Mouse (Mus musculus): ENCODE data around the gene Polm. TPM values are rescaled to one million over a fixed set of nuclear protein-coding genes. Genes with fewer than 3 reads are reported as not detected.

Polm gene
- polyA plus RNA-seq, 1 experiment from 2014 or later = 7.3 TPM

DNA sequence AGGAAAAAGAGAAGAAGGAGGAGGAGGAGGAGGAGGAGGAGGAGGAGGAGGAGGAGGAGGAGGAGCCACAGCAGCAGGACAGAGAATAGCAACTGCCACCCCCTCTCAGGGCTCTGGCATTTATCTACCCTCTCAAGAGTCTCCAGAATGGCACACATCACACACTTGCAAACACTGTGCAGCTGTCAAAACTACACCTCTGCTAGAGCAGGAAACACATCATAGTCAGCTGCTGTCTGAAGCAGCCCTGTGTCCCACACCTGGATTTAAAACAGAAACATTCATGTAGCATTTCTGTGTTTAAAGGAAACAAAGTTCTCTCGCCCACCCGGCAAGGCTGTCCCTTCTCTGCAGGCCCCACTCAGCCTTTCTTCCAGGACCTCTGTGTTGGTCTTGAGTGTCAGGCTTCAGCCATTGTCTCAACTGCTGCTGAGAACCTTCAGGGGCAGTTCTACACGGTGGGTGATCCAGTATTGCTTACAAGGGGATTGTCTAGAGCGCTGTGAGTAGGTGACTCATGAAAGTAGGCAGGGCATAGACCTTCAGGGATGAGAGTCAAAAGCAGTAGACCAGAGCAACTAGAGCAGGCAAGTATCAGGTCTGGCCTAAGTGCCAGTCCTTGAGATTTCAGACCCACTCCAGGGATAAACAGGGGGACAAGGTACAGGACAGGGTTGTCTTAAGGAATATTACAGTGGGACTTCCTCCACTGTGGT lies 13.4 kb upstream of the Polm start:
- no peaks in the 10 kb centered on the region for H3K27me3 ChIP-seq
- no peak overlapping the region for H3K4me3 ChIP-seq
- H3K4me2 ChIP-seq = no peak overlapping the region
- no peak for ATAC-seq (ENCODE audit: low FRiP score, low read depth)
- H3K27ac ChIP-seq (replicated peaks) = no peak overlapping the region
- no peaks in the 10 kb centered on the region for H3K4me1 ChIP-seq (replicated peaks)
- WGBS = 64% methylated on average over 4 of the region's 4 CpGs
- no peaks in the 10 kb centered on the region for H3K9me3 ChIP-seq
- H3K36me3 ChIP-seq = no peaks in the 10 kb centered on the region
- no peak overlapping the region for H3K9ac ChIP-seq

DNA sequence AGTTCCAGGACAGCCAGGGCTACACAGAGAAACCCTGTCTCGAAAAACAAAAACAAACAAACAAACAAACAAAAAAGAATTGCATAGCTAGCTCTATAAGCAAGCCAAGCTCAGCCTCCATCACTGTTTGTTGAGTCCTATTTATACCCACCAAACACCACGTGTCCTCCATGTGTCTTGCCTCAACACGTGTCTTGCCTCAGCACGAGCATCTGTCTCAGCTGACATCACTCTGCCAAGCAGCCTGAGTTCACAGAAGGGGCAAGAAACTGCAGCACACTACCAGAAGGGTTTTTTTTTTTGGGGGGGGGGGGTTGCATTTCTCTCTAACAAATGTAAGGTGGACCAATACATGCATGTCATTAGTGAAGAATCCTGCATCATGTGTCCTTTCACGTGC lies 12.6 kb upstream of the Polm start:
- H3K27me3 ChIP-seq = no peaks in the 10 kb centered on the region
- WGBS = 68% methylated on average over 5 of the region's 5 CpGs
- no peaks in the 10 kb centered on the region for H3K9me3 ChIP-seq
- no peak overlapping the region for H3K4me3 ChIP-seq
- H3K9ac ChIP-seq = no peak overlapping the region
- H3K27ac ChIP-seq (replicated peaks) = no peak overlapping the region
- no peak for ATAC-seq (ENCODE audit: low FRiP score, low read depth)
- H3K4me2 ChIP-seq = no peak overlapping the region
- no peaks in the 10 kb centered on the region for H3K36me3 ChIP-seq
- H3K4me1 ChIP-seq (replicated peaks) = no peaks in the 10 kb centered on the region

DNA sequence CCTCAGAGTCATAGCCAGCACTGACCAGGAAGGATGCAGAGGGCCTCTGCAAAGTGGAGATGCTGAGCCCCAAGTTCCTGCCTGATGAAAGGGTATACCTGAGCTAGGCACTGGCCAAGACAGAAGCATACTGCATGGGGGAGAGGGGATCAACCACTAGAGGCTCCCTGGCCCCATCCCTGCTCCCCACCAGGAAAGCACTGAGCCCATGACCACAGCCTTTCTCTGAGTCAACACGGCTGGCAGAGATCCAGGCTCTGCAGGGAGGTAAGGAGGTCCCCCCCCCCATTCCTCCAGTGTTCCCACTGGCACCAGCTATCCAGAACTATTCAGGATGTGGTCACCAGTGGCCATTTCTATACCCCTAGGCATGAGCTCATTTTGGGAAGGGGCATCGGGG lies 11.5 kb upstream of the Polm start:
- ATAC-seq (ENCODE audit: low FRiP score, low read depth) = no peak
- Histone ChIP-seq H3K4me2 (no peak overlapping the region), H3K4me3 (no peak overlapping the region), H3K27ac (replicated peaks) (no peak overlapping the region), H3K9me3 (no peaks in the 10 kb centered on the region), H3K27me3 (no peaks in the 10 kb centered on the region), H3K9ac (no peak overlapping the region), H3K4me1 (replicated peaks) (no peaks in the 10 kb centered on the region), H3K36me3 (no peaks in the 10 kb centered on the region)
- whole genome bisulfite sequencing = 75% methylated on average over 2 of the region's 2 CpGs

DNA sequence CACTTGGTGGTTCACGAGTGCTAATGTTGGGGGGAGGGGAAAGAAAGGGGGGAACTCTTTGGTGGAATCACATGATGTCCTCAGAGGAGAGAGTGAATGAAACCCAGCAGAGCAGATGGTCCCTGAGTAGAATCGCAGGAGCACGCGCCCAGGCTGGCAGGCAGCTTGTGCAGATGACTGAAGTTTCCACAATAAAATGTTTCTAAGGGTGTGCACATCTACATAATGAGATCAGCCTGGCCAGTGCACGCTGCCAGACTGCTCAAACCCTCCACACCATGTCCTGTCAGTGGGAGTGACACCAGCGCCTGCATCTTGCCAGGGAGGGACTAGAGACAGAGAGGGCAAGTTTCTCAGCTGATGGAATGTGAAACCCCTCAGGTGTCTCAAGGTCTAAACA lies 10.9 kb upstream of the Polm start:
- no peak overlapping the region for H3K4me3 ChIP-seq
- 31% methylated on average over 6 of the region's 6 CpGs for WGBS
- H3K9me3 ChIP-seq = no peaks in the 10 kb centered on the region
- no peaks in the 10 kb centered on the region for H3K27me3 ChIP-seq
- no peaks in the 10 kb centered on the region for H3K36me3 ChIP-seq
- H3K4me1 ChIP-seq (replicated peaks) = no peaks in the 10 kb centered on the region
- H3K27ac ChIP-seq (replicated peaks) = no peak overlapping the region
- no peak overlapping the region for H3K9ac ChIP-seq
- peak; percentile 63; the same call in 1 of the 2 replicates for ATAC-seq (ENCODE audit: low FRiP score, low read depth)
- H3K4me2 ChIP-seq = no peak overlapping the region

DNA sequence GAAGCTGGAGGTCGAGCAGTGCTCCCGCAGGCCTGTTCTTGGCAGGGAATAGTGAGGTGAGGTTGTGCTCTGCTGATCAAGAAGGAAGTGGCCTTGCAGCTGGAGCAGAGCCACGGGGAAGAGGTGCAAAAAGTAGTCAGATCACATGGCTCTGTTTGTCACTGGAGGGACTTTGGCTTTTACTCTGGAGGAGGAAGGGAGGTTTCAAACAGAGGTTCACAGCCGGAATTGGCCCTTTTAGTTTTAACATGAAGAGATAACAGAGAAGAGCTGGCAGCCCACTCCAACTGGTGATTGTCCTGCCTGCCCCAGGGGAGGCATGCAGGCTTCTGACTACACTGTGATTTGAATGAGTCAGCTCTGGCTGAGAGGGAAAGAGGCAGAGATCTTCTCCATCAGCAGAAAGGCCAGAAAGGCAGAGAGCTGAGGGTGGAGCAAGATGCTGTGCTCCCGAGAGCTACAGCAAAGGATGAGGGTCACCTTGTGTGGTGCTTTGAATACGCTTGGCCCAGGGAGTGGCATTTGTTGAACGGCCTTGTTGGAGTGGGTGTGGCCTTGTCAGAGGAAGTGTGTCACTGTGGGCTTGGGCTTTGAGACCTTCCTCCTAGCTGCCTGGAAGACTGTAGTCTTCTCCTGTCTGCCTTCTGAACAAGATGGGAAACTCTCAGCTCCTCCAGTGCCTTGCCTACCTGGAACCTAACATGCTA lies 9.0 kb upstream of the Polm start:
- Histone ChIP-seq H3K36me3 (no peaks in the 10 kb centered on the region), H3K27me3 (no peaks in the 10 kb centered on the region), H3K27ac (replicated peaks) (no peak overlapping the region), H3K9ac (no peak overlapping the region), H3K4me1 (replicated peaks) (no peaks in the 10 kb centered on the region), H3K4me3 (no peak overlapping the region), H3K4me2 (no peak overlapping the region), H3K9me3 (no peaks in the 10 kb centered on the region)
- no peak for ATAC-seq (ENCODE audit: low FRiP score, low read depth)
- WGBS = 73% methylated on average over 7 of the region's 7 CpGs

DNA sequence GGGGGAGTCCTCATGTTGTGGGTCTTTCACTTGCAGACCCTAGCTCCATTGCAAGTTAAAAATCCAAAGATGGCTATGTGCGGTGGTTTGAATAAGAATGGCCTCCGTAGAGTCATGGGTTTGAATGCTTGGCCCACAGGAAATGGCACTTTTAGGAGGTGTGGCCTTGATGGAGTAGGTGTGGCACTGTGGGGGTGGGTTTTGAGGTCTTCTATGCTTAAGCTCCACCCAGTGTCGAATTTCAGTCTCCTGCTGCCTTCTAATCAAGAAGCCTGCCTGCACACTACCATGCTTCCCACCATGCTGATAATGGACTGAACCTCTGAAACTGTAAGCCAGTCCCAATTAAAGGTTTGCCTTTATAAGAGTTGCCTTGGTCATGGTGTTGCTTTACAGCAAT lies 5.3 kb upstream of the Polm start:
- Histone ChIP-seq H3K36me3 (no peaks in the 10 kb centered on the region), H3K27ac (replicated peaks) (no peak overlapping the region), H3K27me3 (no peaks in the 10 kb centered on the region), H3K4me3 (no peak overlapping the region), H3K4me2 (no peak overlapping the region), H3K4me1 (replicated peaks) (no peaks in the 10 kb centered on the region), H3K9ac (no peak overlapping the region), H3K9me3 (no peaks in the 10 kb centered on the region)
- 83% methylated on average over 3 of the region's 3 CpGs for WGBS
- no peak for ATAC-seq (ENCODE audit: low FRiP score, low read depth)

DNA sequence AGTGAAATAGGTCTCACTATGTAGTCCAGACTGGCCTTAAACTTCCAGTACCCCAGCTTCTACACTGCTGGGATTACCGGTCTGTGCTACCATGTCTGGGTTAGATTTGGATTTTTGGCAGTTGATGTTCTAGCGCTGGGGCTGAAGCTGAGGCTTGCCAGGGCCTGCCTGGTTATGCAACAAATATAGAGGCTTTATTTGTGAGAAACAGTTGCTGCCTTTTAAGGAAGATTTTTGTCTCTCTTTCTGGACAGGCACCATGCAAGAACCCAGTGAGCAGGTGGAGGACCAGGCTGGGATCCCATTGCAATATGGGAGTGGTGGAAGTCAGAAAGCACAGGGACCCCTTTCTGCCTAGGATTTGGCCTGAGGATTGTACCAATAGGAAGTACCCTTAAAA lies 3.9 kb upstream of the Polm start:
- no peak overlapping the region for H3K4me3 ChIP-seq
- no peak for ATAC-seq (ENCODE audit: low FRiP score, low read depth)
- no peak overlapping the region for H3K4me2 ChIP-seq
- no peak overlapping the region for H3K27ac ChIP-seq (replicated peaks)
- H3K9ac ChIP-seq = no peak overlapping the region
- WGBS = 95% methylated on average over 2 of the region's 2 CpGs
- no peaks in the 10 kb centered on the region for H3K27me3 ChIP-seq
- H3K4me1 ChIP-seq (replicated peaks) = peaks cover under 1% of the 10 kb centered on the region; the same call in 1 of the 2 replicates
- H3K9me3 ChIP-seq = no peaks in the 10 kb centered on the region
- H3K36me3 ChIP-seq = no peaks in the 10 kb centered on the region

DNA sequence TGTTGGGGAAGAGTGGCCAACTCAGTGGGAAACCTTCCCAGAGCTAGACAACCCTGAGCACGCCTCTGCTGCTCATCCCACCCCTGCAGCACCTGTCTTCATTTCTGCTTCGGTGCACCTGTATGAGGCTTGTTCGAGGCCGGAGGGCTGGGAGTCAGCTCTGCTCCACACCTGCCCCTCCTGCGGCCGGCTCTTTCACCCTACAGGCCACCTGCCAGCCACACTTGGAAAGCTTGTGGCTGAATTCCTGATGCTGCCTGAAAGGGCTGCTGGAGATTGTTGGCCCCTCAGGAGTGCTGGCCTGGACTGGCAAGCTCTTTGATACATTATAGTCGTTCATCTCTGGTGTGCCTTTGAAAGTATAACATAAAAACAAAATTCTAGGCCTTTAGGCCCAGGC lies 2.5 kb upstream of the Polm start:
- H3K36me3 ChIP-seq = no peaks in the 10 kb centered on the region
- peaks cover 10% of the 10 kb centered on the region; the same call in 1 of the 2 replicates for H3K4me1 ChIP-seq (replicated peaks)
- no peak overlapping the region for H3K27ac ChIP-seq (replicated peaks)
- no peak overlapping the region for H3K4me2 ChIP-seq
- no peak overlapping the region for H3K4me3 ChIP-seq
- no peaks in the 10 kb centered on the region for H3K9me3 ChIP-seq
- no peak overlapping the region for H3K9ac ChIP-seq
- ATAC-seq (ENCODE audit: low FRiP score, low read depth) = no peak
- WGBS = 83% methylated on average over 7 of the region's 7 CpGs
- no peaks in the 10 kb centered on the region for H3K27me3 ChIP-seq

DNA sequence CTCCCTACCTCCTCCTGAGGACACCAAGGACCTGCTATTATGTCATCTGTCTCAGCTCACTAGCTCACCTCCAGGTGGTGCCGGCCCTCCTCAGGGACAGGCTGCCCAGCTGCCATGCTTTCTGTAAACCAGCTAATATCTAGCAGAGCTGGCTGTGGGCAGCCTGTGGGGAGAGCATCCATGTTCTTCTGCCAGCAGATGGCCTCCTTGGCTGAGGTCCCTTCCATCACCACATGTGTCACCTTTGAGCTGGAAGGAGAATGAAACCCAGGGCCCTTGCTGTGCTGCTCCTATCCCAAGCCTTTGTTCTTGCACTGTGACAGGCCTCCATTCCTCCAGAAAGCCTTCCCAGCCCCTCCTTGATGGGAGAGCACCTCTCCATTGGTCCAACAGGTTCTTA lies 1.7 kb downstream of the Polm start:
- no peak for ATAC-seq (ENCODE audit: low FRiP score, low read depth)
- no peak overlapping the region for H3K9ac ChIP-seq
- no peaks in the 10 kb centered on the region for H3K27me3 ChIP-seq
- H3K27ac ChIP-seq (replicated peaks) = no peak overlapping the region
- no peak overlapping the region for H3K4me3 ChIP-seq
- H3K4me1 ChIP-seq (replicated peaks) = peaks cover 10% of the 10 kb centered on the region; the same call in 1 of the 2 replicates
- WGBS = 32% methylated on average over 1 of the region's 1 CpGs
- no peaks in the 10 kb centered on the region for H3K9me3 ChIP-seq
- H3K4me2 ChIP-seq = no peak overlapping the region
- no peaks in the 10 kb centered on the region; the same call in 1 of the 2 replicates for H3K36me3 ChIP-seq

DNA sequence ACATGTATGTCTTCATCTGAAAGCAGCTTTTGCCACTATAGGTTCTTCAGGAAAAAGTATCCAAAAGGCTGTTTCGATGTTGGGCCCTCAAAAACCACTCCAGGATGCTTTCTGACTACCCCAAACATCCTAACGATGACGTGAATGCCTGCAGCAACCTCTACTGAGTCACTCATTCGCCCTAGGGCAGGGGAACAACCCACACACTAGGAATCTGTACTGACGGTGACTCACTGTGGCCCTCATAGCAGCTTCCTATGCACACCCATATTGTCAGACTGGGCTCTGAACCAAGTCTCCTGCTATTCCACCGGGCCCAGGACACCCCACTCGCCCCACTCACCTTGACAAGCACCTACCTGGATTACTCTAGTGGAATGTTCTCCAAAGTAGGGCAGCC lies 2.8 kb downstream of the Polm start:
- WGBS = 92% methylated on average over 7 of the region's 7 CpGs
- ATAC-seq (ENCODE audit: low FRiP score, low read depth) = no peak
- H3K4me3 ChIP-seq = no peak overlapping the region
- no peaks in the 10 kb centered on the region; the same call in 1 of the 2 replicates for H3K36me3 ChIP-seq
- no peaks in the 10 kb centered on the region for H3K9me3 ChIP-seq
- no peaks in the 10 kb centered on the region for H3K27me3 ChIP-seq
- no peak overlapping the region for H3K27ac ChIP-seq (replicated peaks)
- peaks cover 10% of the 10 kb centered on the region; the same call in 1 of the 2 replicates for H3K4me1 ChIP-seq (replicated peaks)
- H3K9ac ChIP-seq = no peak overlapping the region
- no peak overlapping the region for H3K4me2 ChIP-seq

DNA sequence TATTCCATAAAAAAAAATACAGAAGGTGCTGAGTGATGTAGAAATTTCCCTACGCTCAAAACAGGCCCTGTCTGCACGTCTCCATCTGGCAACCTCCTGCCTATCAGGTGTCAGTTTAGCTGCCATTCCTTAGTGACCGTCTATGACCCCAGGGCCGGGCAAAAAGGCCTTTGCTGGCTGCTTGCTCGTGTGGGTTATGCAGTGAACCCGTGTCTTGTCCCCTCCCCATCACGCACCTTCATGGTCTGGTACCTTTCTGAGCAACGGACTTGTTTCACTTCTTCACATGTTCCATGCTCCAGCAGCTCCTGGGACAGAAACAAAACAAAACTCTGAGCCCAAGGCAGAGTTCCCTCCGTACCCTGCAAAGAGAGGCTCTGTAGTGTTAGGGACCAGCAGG lies 3.3 kb downstream of the Polm start:
- no peak for ATAC-seq (ENCODE audit: low FRiP score, low read depth)
- no peaks in the 10 kb centered on the region for H3K27me3 ChIP-seq
- no peaks in the 10 kb centered on the region for H3K9me3 ChIP-seq
- H3K4me3 ChIP-seq = no peak overlapping the region
- H3K9ac ChIP-seq = no peak overlapping the region
- no peak overlapping the region for H3K4me2 ChIP-seq
- H3K36me3 ChIP-seq = peaks cover under 1% of the 10 kb centered on the region; the same call in 1 of the 2 replicates
- WGBS = 89% methylated on average over 9 of the region's 9 CpGs
- no peak overlapping the region for H3K27ac ChIP-seq (replicated peaks)
- peaks cover 10% of the 10 kb centered on the region; the same call in 1 of the 2 replicates for H3K4me1 ChIP-seq (replicated peaks)

DNA sequence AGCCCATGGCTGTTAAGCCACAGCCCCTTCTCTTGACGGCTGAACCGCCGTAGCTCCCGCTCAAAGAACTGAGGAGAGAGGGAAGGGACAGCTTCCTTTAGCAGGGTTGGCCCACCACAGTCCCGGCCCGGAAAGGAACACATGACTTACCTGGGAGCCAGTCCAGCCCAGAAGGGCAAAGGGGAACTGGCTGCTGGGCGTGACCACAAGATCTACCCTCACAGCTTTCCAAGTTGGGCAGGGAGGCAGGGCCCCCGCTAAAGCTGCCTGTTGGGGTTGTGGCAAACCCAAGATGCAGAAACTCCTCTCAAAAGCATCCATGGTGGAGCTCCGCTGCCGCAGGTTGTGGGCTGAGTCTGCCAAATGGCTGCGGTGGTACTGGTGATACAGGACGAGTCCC lies 8.5 kb downstream of the Polm start:
- H3K27ac ChIP-seq (replicated peaks) = no peak overlapping the region
- H3K4me3 ChIP-seq = no peak overlapping the region
- H3K27me3 ChIP-seq = no peaks in the 10 kb centered on the region
- no peaks in the 10 kb centered on the region for H3K4me1 ChIP-seq (replicated peaks)
- peaks cover 7% of the 10 kb centered on the region; the same call in 1 of the 2 replicates for H3K36me3 ChIP-seq
- WGBS = 92% methylated on average over 12 of the region's 12 CpGs
- no peaks in the 10 kb centered on the region for H3K9me3 ChIP-seq
- no peak overlapping the region for H3K4me2 ChIP-seq
- no peak for ATAC-seq (ENCODE audit: low FRiP score, low read depth)
- no peak overlapping the region for H3K9ac ChIP-seq
